Mouse (Mus musculus) kidney, postnatal 4 days (tissue): Measurements from ENCODE around the gene Alg9.

Experiments used
- DNase-seq, 2 experiments: peaks; one replicate each; pipeline ENCODE4 v3.0.0; 2021; ENCODE audit warnings: mixed read lengths in 2 of 2

Gene Alg9

GRCm38 (mm10) chr9:50889211-50889610 lies 114.4 kb downstream of the Alg9 start:
- no peak for DNase-seq

- no peak for DNase-seq
These were observed 115.1 kb downstream of the Alg9 start for GRCm38 (mm10) chr9:50889964-50890363.

GRCm38 (mm10) chr9:50890494-50891090 lies 115.8 kb downstream of the Alg9 start:
- DNase-seq = no peak
